9 mouse cellular contexts compared by ENCODE assay signal in genomic region chr11:98749716-98750115, GRCm38 (mm10). TPM values are rescaled to one million over a fixed set of nuclear protein-coding genes. Genes with fewer than 3 reads are reported as not detected.
DNase-seq lines count a peak whose midpoint lies in the region; ATAC-seq lines count a peak whose summit lies in the region.
"Had no signal": no experiment of that assay in that cellular context is flagged by ENCODE, and none has a peak within 500 bp of the region (broad histone marks: within the 10 kb centered on the region; RNA-seq: fewer than 3 reads in every experiment).

No protein-coding gene starts in this region.

- peak; percentile 8; the same call in 1 of the 2 replicates for ATAC-seq in intestine, embryonic 16.5 days
- ATAC-seq in neural tube, embryonic 15.5 days (ENCODE audit: low FRiP score): no peak
- no peak for ATAC-seq in megakaryocyte progenitor cell, adult 5-6 weeks (replicated peaks; ENCODE audit: poor library complexity)

- no peaks in the 10 kb centered on the region for H3K27me3 ChIP-seq in heart, embryonic 10.5 days (ENCODE audit: insufficient read depth, poor library complexity, severe bottlenecking)
- no peaks in the 10 kb centered on the region for H3K27me3 ChIP-seq in intestine, embryonic 16.5 days (replicated peaks; ENCODE audit: control insufficient read depth, insufficient read depth, low read length)
- H3K27me3 ChIP-seq in neural tube, embryonic 15.5 days (replicated peaks): no peaks in the 10 kb centered on the region

- no peaks in the 10 kb centered on the region for H3K9me3 ChIP-seq in heart, embryonic 10.5 days
- no peaks in the 10 kb centered on the region for H3K9me3 ChIP-seq in intestine, embryonic 16.5 days (ENCODE audit: control insufficient read depth, low read length)
- no peaks in the 10 kb centered on the region for H3K9me3 ChIP-seq in neural tube, embryonic 15.5 days (replicated peaks)

- peak overlapping the region; percentile 90 for H3K27ac ChIP-seq in heart, embryonic 10.5 days
- peak overlapping the region; percentile 97 for H3K27ac ChIP-seq in intestine, embryonic 16.5 days (ENCODE audit: low read length)
- H3K27ac ChIP-seq in neural tube, embryonic 15.5 days (replicated peaks): peak overlapping the region; percentile 89

- peak overlapping the region; percentile 61 for H3K4me2 ChIP-seq in intestine, embryonic 16.5 days (ENCODE audit: low read depth, low read length)
- peak overlapping the region; percentile 94 for H3K4me2 ChIP-seq in neural tube, embryonic 15.5 days

- peaks cover 13% of the 10 kb centered on the region for H3K36me3 ChIP-seq in heart, embryonic 10.5 days
- H3K36me3 ChIP-seq in intestine, embryonic 16.5 days (ENCODE audit: control insufficient read depth, insufficient read depth, low read length): 0 out of 2 replicates have a peak, but pooled peaks cover 6% of the 10 kb centered on the region
- H3K36me3 ChIP-seq in neural tube, embryonic 15.5 days: 0 out of 2 replicates have a peak, but pooled peaks cover 9% of the 10 kb centered on the region

- DNase-seq in heart, embryonic 10.5 days (ENCODE audit: low spot score): no peak
- no peak for DNase-seq in heart, postnatal 14 days
- peak; percentile 72 for DNase-seq in testis, postnatal 10 days (ENCODE audit: low spot score)
- DNase-seq in testis, postnatal 14 days (ENCODE audit: low spot score): no peak
- DNase-seq in thymus, postnatal 0 days (ENCODE audit: low spot score): no peak

- peak overlapping the region; percentile 31; the same call in 1 of the 2 replicates for H3K4me3 ChIP-seq in heart, embryonic 10.5 days
- H3K4me3 ChIP-seq in intestine, embryonic 16.5 days (ENCODE audit: low read length): no peak overlapping the region
- H3K4me3 ChIP-seq in neural tube, embryonic 15.5 days (replicated peaks): peak overlapping the region; percentile 27; the same call in 1 of the 2 replicates

- 49% methylated on average over 5 of the region's 5 CpGs for WGBS in heart, embryonic 10.5 days
- WGBS in intestine, embryonic 16.5 days: 26% methylated on average over 5 of the region's 5 CpGs
- WGBS in neural tube, embryonic 15.5 days: 8% methylated on average over 5 of the region's 5 CpGs

- H3K9ac ChIP-seq in intestine, embryonic 16.5 days (ENCODE audit: low read depth, low read length): peak overlapping the region; percentile 66
- peak overlapping the region; percentile 47 for H3K9ac ChIP-seq in neural tube, embryonic 15.5 days (replicated peaks)

- peaks cover 99% of the 10 kb centered on the region for H3K4me1 ChIP-seq in heart, embryonic 10.5 days
- H3K4me1 ChIP-seq in intestine, embryonic 16.5 days (ENCODE audit: control insufficient read depth, insufficient read depth, low read length): peaks cover 96% of the 10 kb centered on the region
- peaks cover 99% of the 10 kb centered on the region for H3K4me1 ChIP-seq in neural tube, embryonic 15.5 days

- intact Hi-C loops in heart, postnatal 14 days (cut with DNase I): no loop called here

RNA-seq across cellular contexts. Expression of gene Thra, which starts 9.3 kb away (rescaled TPM):
- polyA plus RNA-seq in heart, embryonic 10.5 days (2016; fragmentation: Nextera tagmentation; extraction: Ambion mirVana): 19.2 and 23.2 TPM in 2 replicates
- total RNA-seq in heart, postnatal 14 days (2021): 100 to 1,000 TPM; 123 to 130 TPM
- 41.5 and 42.0 TPM in 2 replicates for polyA plus RNA-seq in intestine, embryonic 16.5 days (2015; fragmentation: Nextera tagmentation; extraction: Ambion mirVana)
- 104 and 125 TPM in 2 replicates for polyA plus RNA-seq in neural tube, embryonic 15.5 days (2015; fragmentation: Nextera tagmentation; extraction: Ambion mirVana)
- 34.2 and 34.6 TPM in 2 replicates for total RNA-seq in megakaryocyte progenitor cell, adult 5-6 weeks (2015)
- 21.8 and 25.3 TPM in 2 replicates for total RNA-seq in megakaryocyte progenitor cell, adult 5-6 weeks (2017)
- polyA plus RNA-seq in thymus, postnatal 0 days (2015; fragmentation: Nextera tagmentation; extraction: Ambion mirVana): 7.3 and 9.1 TPM in 2 replicates

RNA-seq across cellular contexts. Expression of gene Med24, which starts 20.5 kb away (rescaled TPM):
- 54.6 and 56.5 TPM in 2 replicates for polyA plus RNA-seq in heart, embryonic 10.5 days (2016; fragmentation: Nextera tagmentation; extraction: Ambion mirVana)
- 10 to 100 TPM; 49.5 to 49.8 TPM for total RNA-seq in heart, postnatal 14 days (2021)
- polyA plus RNA-seq in intestine, embryonic 16.5 days (2015; fragmentation: Nextera tagmentation; extraction: Ambion mirVana): 36.8 and 38.5 TPM in 2 replicates
- polyA plus RNA-seq in neural tube, embryonic 15.5 days (2015; fragmentation: Nextera tagmentation; extraction: Ambion mirVana): 59.6 and 60.9 TPM in 2 replicates
- total RNA-seq in megakaryocyte progenitor cell, adult 5-6 weeks (2015): 28.7 and 30.9 TPM in 2 replicates
- 36.2 and 46.3 TPM in 2 replicates for total RNA-seq in megakaryocyte progenitor cell, adult 5-6 weeks (2017)
- 48.3 and 48.5 TPM in 2 replicates for polyA plus RNA-seq in thymus, postnatal 0 days (2015; fragmentation: Nextera tagmentation; extraction: Ambion mirVana)

RNA-seq across cellular contexts. Expression of gene Nr1d1, which starts 25.4 kb away (rescaled TPM):
- polyA plus RNA-seq in heart, embryonic 10.5 days (2016; fragmentation: Nextera tagmentation; extraction: Ambion mirVana): 3.6 and 5.9 TPM in 2 replicates
- 10 to 100 TPM; 20.7 to 31.5 TPM for total RNA-seq in heart, postnatal 14 days (2021)
- 2.3 and 2.7 TPM in 2 replicates for polyA plus RNA-seq in intestine, embryonic 16.5 days (2015; fragmentation: Nextera tagmentation; extraction: Ambion mirVana)
- 3.8 and 4.0 TPM in 2 replicates for polyA plus RNA-seq in neural tube, embryonic 15.5 days (2015; fragmentation: Nextera tagmentation; extraction: Ambion mirVana)
- 3.3 and 3.5 TPM in 2 replicates for total RNA-seq in megakaryocyte progenitor cell, adult 5-6 weeks (2015)
- 0.47 and 0.87 TPM in 2 replicates for total RNA-seq in megakaryocyte progenitor cell, adult 5-6 weeks (2017)
- polyA plus RNA-seq in thymus, postnatal 0 days (2015; fragmentation: Nextera tagmentation; extraction: Ambion mirVana): 2.6 and 3.0 TPM in 2 replicates

RNA-seq across cellular contexts. Expression of gene Msl1, which starts 45.6 kb away (rescaled TPM):
- 14.0 and 21.6 TPM in 2 replicates for polyA plus RNA-seq in heart, embryonic 10.5 days (2016; fragmentation: Nextera tagmentation; extraction: Ambion mirVana)
- 10 to 100 TPM; 71.2 to 71.8 TPM for total RNA-seq in heart, postnatal 14 days (2021)
- 13.5 and 14.5 TPM in 2 replicates for polyA plus RNA-seq in intestine, embryonic 16.5 days (2015; fragmentation: Nextera tagmentation; extraction: Ambion mirVana)
- 27.5 and 30.1 TPM in 2 replicates for polyA plus RNA-seq in neural tube, embryonic 15.5 days (2015; fragmentation: Nextera tagmentation; extraction: Ambion mirVana)
- total RNA-seq in megakaryocyte progenitor cell, adult 5-6 weeks (2015): 60.8 and 62.0 TPM in 2 replicates
- 76.3 and 99.9 TPM in 2 replicates for total RNA-seq in megakaryocyte progenitor cell, adult 5-6 weeks (2017)
- polyA plus RNA-seq in thymus, postnatal 0 days (2015; fragmentation: Nextera tagmentation; extraction: Ambion mirVana): 14.4 and 20.4 TPM in 2 replicates

RNA-seq across cellular contexts. Expression of gene Csf3, which starts 48.7 kb away (rescaled TPM):
- not detected in 2 replicates for polyA plus RNA-seq in heart, embryonic 10.5 days (2016; fragmentation: Nextera tagmentation; extraction: Ambion mirVana)
- total RNA-seq in heart, postnatal 14 days (2021): not detected
- polyA plus RNA-seq in intestine, embryonic 16.5 days (2015; fragmentation: Nextera tagmentation; extraction: Ambion mirVana): 0.10 TPM in 1 of 2 replicates, not detected in the other
- not detected in 2 replicates for polyA plus RNA-seq in neural tube, embryonic 15.5 days (2015; fragmentation: Nextera tagmentation; extraction: Ambion mirVana)
- total RNA-seq in megakaryocyte progenitor cell, adult 5-6 weeks (2015): not detected in 2 replicates
- not detected in 2 replicates for total RNA-seq in megakaryocyte progenitor cell, adult 5-6 weeks (2017)
- not detected in 2 replicates for polyA plus RNA-seq in thymus, postnatal 0 days (2015; fragmentation: Nextera tagmentation; extraction: Ambion mirVana)
- total RNA-seq: left cerebral cortex, postnatal 36 days had no signal
